Mouse (Mus musculus): ENCODE results near the gene Gm28635. TPM values are rescaled to one million over a fixed set of nuclear protein-coding genes. Genes with fewer than 3 reads are reported as not detected.

Gm28635 gene
- total and polyA plus RNA-seq, 3 experiments: not detected

- TF ChIP-seq JUND (conservative IDR thresholded peaks at IDR 0.05; ENCODE audit: low read depth, low read length) (no peak; the same call in 1 of the 2 replicates), PAX5 (IDR thresholded peaks at IDR 0.05; ENCODE audit: low read length) (no peak), SMC3 (IDR thresholded peaks at IDR 0.05; ENCODE audit: low read depth, low read length) (no peak), RCOR1 (conservative IDR thresholded peaks at IDR 0.05; ENCODE audit: low read depth, low read length) (0 out of 2 replicates have a peak, but pooled peaks have one; percentile 16), CTCF (conservative IDR thresholded peaks at IDR 0.05 in 1 of 2, IDR thresholded peaks at IDR 0.05 in 1 of 2; ENCODE audit: low read depth in 2 of 2, low read length in 2 of 2) (no peak), MAZ (IDR thresholded peaks at IDR 0.05; ENCODE audit: low read depth, low read length) (peak; percentile 84), MXI1 (IDR thresholded peaks at IDR 0.05; ENCODE audit: low read depth, low read length) (peak; percentile 83), UBTF (IDR thresholded peaks at IDR 0.05; ENCODE audit: low read depth, low read length) (no peak), MYC (IDR thresholded peaks at IDR 0.05; ENCODE audit: low read depth, low read length) (peak; percentile 56; the same call in 1 of the 2 replicates)
These were observed 7.3 kb downstream of the Gm28635 start, which contains the start of gene Selenoh (continued) for GRCm38 (mm10) chr2:84670569-84670933.

GRCm38 (mm10) chr2:84669828-84670568, 7.8 kb downstream of the Gm28635 start:
- Histone ChIP-seq H3K9me3 (replicated peaks; ENCODE audit: low read length) (no peaks in the 10 kb centered on the region), H3K4me1 (ENCODE audit: control insufficient read depth in 1 of 2, insufficient read depth in 2 of 2) (peaks cover 4 to 11% of the 10 kb centered on the region in 2 experiments; a peak in 3 of 4 replicates), H3K79me2 (replicated peaks; ENCODE audit: control insufficient read depth, extremely low read depth, insufficient read depth, poor library complexity, severe bottlenecking) (peaks cover 2% of the 10 kb centered on the region), H3K4me3 (replicated peaks in 1 of 3; ENCODE audit: low read depth in 2 of 3, low read length in 2 of 3, poor library complexity in 1 of 3) (peak overlapping the region; percentile 86 to 97 (median 94)), H3K27ac (ENCODE audit: insufficient read depth, low read depth) (peak overlapping the region; percentile 66), H3K36me3 (replicated peaks in 1 of 2; ENCODE audit: control insufficient read depth in 1 of 2, insufficient read depth in 1 of 2, low read length in 1 of 2) (peaks cover 22 to 41% of the 10 kb centered on the region in 2 experiments), H3K4me2 (ENCODE audit: insufficient read depth, low read depth, poor library complexity, severe bottlenecking) (peak overlapping the region; percentile 91), H3K9ac (ENCODE audit: insufficient read depth, low read depth) (peak overlapping the region; percentile 96), H3K27me3 (replicated peaks) (no peaks in the 10 kb centered on the region)
- TF ChIP-seq MAFK (IDR thresholded peaks at IDR 0.05; ENCODE audit: insufficient replicate concordance, low read length) (no peak), MYC (IDR thresholded peaks at IDR 0.05; ENCODE audit: low read depth, low read length) (0 out of 2 replicates have a peak, but pooled peaks have one; percentile 28), CHD1 (IDR thresholded peaks at IDR 0.05; ENCODE audit: low read depth, low read length) (no peak), SIN3A (IDR thresholded peaks at IDR 0.05; ENCODE audit: low read length) (0 out of 2 replicates have a peak, but pooled peaks have one; percentile 21), CHD2 (IDR thresholded peaks at IDR 0.05; ENCODE audit: low read length) (peak; percentile 6; the same call in 1 of the 2 replicates), ZC3H11A (IDR thresholded peaks at IDR 0.05; ENCODE audit: low read depth, low read length) (no peak), MEF2A (IDR thresholded peaks at IDR 0.05; ENCODE audit: borderline replicate concordance, low read depth, low read length) (no peak), POLR2A (IDR thresholded peaks at IDR 0.05; ENCODE audit: low read depth, low read length) (no peak)
- peak; percentile 37 for DNase-seq (ENCODE audit: extremely low read depth)
- in situ Hi-C loops (cut with MboI; ENCODE audit: low pct_ligation_motif_present, low pct_unique_long_range_greater_than_20kb, low sequenced_read_pairs) (loop anchor here (25.0 kb wide), 1 partner anchor 208 kb away; no protein-coding TSS in a partner anchor), dilution Hi-C loops (cut with MboI; ENCODE audit: extremely low pct_ligation_motif_present, extremely low pct_unique_long_range_greater_than_20kb, low sequenced_read_pairs) (no loop called here)

GRCm38 (mm10) chr2:84666081-84666480, 11.8 kb downstream of the Gm28635 start:
- Histone ChIP-seq H3K9me3 (replicated peaks; ENCODE audit: low read length) (no peaks in the 10 kb centered on the region), H3K4me2 (ENCODE audit: insufficient read depth, low read depth, poor library complexity, severe bottlenecking) (no peak overlapping the region), H3K79me2 (replicated peaks; ENCODE audit: control insufficient read depth, extremely low read depth, insufficient read depth, poor library complexity, severe bottlenecking) (no peaks in the 10 kb centered on the region; the same call in none of the 2 replicates), H3K27ac (ENCODE audit: insufficient read depth, low read depth) (no peak overlapping the region), H3K4me1 (ENCODE audit: control insufficient read depth in 1 of 2, insufficient read depth in 2 of 2) (peaks cover 4 to 8% of the 10 kb centered on the region in 2 experiments; a peak in 3 of 4 replicates), H3K36me3 (replicated peaks in 1 of 2; ENCODE audit: control insufficient read depth in 1 of 2, insufficient read depth in 1 of 2, low read length in 1 of 2) (peaks cover 3 to 17% of the 10 kb centered on the region in 2 experiments), H3K27me3 (replicated peaks) (no peaks in the 10 kb centered on the region), H3K9ac (ENCODE audit: insufficient read depth, low read depth) (no peak overlapping the region), H3K4me3 (replicated peaks in 1 of 3; ENCODE audit: low read depth in 2 of 3, low read length in 2 of 3, poor library complexity in 1 of 3) (no peak overlapping the region)
- dilution Hi-C loops (cut with MboI; ENCODE audit: extremely low pct_ligation_motif_present, extremely low pct_unique_long_range_greater_than_20kb, low sequenced_read_pairs) (no loop called here), in situ Hi-C loops (cut with MboI; ENCODE audit: low pct_ligation_motif_present, low pct_unique_long_range_greater_than_20kb, low sequenced_read_pairs) (loop anchor here (25.0 kb wide), 1 partner anchor 204 kb away; no protein-coding TSS in a partner anchor)
- TF ChIP-seq CTCF (conservative IDR thresholded peaks at IDR 0.05 in 1 of 2, IDR thresholded peaks at IDR 0.05 in 1 of 2; ENCODE audit: low read depth in 2 of 2, low read length in 2 of 2): no peak
- no peak for DNase-seq (ENCODE audit: extremely low read depth)

Measured in CH12.LX (cell line).